Mouse (Mus musculus): Measurements from ENCODE around the gene Mfsd6l.
A peak's percentile ranks its signal among the peaks of the same experiment; 100 is the strongest.

The Mfsd6l gene

DNA sequence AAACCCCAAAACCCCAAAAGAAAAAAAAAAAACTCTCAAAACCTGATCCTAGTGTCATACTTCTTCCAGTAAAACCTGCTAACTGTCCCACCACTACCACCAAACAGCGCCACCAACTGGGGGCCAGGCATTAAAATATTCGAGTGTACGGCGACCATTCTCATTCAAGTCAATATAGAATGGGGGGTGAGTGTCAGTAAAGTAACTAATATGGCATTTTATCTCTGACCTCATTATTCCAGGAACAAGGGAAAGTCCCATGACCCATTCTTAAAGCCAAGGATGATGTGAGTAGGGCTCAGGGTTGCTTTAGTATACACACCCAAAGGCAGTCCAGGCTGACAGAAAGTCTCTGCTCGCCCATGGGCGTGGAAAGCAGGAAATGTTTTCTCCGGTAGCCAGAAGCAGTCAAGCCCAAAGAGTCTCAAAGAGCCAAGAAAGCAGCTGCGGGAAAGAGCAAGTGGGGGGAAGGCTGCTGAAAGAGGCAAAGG is 2.0 kb upstream of the Mfsd6l start:
- DNase-seq (ENCODE audit: low spot score) = no peak

DNA sequence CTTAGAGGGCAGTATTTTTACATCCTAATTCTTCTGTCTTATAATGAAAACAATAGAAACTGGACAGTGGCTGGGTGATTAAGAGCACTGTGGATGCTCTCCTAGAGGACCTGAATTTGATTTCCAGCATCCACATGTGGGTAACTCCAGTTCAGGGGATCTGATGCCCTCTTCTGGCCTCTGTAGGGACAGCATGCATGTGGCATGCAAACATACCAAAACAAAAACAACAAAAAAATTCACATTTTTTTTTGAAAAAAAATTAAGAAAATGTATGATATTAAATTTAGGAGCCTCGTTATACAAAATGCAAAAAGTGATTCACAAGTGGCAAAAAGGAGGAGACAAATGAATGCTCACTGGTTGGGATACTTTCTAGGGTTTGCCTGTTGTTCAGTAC is 3.6 kb downstream of the Mfsd6l start:
- DNase-seq (ENCODE audit: low spot score) = no peak

DNA sequence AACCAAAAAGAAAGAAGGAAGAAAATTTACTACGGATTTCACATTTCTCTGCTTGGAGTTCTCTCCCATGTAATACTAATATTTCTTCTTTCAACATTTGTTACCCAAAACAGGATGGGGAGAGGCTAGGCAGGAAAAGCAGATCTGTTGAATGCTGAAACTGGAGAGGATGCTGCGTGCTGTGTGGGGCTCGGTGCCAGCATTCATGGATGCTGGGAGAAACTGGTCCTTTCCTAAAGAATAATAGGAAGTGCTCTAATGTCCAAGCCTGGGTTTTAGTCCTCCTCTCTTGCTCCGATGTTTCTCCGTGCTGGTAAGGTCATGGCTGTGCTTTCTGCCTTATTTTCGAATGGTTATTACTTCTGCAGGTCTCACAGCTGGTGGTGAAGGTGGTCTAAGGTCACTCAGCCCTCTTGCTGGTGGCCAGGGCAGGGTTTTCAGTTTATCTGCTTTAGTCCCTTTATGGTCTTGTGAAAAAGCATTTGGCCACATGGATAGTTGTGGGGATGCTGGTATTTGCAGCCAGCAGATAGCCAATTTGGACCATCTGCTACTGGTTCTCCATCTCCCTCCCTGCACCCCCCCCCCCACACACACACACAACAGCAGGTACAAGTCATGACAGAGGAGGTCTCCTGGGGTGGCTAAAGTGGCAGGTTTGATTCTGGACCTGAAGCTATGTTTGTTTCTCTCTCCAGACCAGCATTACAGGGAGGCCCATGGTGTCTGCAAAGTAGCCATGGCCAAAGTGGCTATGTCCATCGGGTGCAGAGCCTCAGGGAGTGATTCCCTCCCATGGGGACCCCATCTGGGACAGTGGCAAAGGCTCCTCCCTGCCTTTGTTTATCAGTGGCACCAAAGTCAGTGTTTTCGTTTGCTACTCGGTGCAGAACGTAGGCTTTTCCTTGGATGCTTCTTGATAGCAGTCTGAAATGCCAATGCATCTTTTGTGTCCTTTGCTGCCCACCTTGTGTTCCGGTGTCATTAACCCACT is 6.3 kb downstream of the Mfsd6l start:
- DNase-seq (ENCODE audit: low spot score) = no peak

DNA sequence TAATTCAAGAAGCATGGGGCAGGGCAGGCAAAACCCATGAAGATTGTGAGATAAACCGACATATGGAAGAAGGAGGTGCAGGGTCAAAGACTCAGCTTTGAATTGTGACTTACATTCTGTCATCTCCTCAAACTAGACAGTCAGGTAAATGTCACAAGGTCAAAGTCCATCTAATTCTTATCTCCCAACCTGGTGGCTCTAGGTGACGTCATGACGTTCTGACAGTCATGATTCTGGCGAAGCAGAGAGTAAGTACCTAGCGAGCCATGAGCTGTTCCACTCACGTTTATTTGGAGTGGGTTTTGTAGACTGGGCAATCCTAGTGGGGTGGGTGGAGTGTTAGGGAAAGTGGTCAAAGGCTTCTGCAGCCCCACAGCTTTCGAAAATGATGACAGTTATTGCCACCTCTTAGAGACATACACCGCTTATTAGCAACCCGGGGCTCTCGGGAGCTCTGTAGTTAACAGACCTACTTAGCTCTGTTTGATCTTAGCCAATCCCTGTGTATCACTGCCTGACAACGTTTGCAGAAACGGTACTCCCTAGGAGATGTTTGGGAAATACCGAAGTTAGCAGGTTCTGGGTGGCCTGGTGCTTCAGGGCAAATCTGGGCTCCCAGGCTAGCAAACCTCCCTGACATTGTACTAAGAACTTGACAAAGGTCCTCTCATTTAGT is 8.5 kb downstream of the Mfsd6l start:
- DNase-seq (ENCODE audit: low spot score) = no peak

DNA sequence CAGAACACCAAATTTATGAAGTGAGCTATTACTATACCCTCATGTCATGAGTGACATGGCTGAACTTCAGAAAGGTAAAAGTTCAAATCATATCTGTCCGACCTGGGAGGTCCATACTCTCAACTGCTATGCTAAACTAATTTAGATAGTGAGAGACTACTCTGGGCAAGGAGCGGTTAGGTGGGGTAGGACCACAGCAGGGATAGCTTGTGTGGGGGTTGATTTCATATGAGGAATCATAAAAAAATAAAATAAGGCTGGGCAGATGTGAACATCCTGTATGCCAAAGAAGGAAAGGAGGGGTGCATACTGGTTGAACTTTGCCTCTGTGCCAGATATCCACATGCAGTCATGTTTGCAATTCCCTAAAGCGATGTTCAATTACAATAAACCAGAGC is 9.0 kb downstream of the Mfsd6l start:
- no peak for DNase-seq (ENCODE audit: low spot score)

DNA sequence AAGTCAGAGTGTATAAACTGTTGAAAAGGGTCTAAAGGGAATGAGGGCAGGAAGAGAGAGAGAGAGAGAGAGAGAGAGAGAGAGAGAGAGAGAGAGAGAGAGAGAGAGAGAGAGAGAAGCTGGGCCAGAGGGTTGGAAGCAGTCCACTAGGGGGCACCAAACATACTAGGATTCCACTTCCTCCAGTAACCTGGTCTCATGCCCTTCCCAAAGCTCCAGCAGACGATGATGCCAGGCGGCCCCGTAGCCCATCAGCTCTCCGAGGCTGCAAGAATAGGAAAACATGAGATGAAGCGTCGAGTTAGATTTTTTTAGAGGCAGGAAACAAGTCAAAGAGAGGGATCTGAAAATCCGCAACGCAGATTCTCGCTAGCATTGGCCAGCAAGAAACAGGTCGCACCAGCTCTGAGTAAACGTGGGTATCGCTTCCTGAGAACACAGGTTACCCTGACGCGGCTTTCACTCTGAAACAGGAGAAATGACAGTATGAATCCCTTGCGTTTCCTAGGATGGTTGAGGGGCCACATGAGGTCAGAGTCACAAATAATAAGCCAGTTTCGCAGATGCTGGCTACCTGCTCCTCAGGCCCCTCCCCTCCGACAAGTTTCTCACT is 10.6 kb downstream of the Mfsd6l start:
- DNase-seq (ENCODE audit: low spot score) = peak; percentile 83

DNA sequence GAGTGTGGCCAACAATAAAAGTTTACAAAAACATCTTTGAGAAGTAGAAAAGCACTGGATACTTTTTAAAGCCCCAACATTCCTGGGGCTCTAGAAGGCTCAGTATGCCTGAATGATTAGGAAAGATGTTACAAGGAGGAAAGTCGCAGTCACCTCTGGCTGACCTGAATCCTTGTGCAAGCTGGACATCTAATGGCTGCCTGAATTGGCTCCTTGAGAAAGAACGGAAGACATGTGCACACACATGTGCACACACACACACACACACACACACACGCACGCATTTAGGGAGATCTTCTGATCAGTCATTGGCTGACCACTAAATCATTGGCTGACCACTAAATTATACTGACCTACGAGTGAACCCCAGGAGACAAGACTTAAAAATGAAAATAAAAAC is 14.9 kb downstream of the Mfsd6l start:
- no peak for DNase-seq (ENCODE audit: low spot score)

DNA sequence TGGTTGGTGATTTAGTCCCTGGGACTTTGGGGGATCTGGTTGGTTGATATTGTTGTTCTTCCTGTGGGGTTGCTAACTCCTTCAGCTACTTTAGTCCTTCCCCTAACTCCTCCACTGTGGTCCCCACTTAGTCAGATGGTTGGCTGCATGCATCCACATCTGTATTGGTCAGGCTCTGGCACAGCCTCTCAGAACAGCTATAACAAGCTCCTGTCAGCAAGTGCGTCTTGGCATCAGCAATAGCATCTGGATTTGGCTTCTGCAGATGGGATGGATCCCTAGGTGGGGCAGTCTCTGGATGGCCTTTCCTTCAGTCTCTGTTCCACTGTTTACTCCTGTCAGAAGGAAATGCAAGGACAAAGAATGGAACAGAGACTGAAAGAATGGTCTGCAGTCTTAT is 21.1 kb downstream of the Mfsd6l start:
- no peak for DNase-seq (ENCODE audit: low spot score)

DNA sequence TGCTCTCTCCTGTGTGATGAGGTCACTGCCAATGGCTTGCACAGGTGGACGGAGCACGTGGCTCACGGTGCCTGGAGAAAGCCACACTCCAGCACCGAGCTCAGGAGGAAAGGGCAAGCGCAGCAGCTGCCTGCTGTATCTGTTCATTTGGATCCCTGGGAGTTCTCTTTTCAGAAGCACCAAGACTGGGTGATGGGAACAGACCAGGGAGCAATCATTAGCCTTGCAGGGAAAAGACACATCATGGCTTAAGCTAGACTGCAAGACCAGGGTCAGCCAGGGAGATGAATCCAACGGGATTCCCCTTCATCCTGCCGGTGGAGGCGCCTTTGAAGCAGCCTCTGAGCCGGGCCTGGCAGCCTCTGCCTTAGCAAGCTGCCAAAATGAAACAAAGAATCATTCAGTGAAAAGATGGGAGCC is 23.5 kb downstream of the Mfsd6l start:
- DNase-seq (ENCODE audit: low spot score) = peak; percentile 11

DNA sequence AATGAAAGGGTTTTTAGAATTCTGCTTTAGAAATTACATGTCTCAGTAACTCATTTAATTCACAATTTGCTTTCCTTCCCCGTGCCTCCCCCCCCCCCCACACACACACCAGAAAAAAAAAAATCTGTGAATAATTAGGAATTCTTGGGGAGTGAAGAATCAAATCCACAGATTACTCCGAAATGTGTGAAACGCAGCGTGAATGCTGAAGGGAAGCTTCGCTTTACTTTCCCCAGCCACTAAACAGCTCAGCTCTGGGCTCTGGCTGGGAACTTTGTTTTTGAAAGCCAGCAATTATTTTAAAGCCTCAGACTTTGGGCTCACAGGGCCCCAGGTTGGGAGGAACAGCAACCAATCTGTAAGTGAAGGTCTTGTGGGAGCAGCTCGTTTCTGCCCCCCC is 24.6 kb downstream of the Mfsd6l start:
- DNase-seq (ENCODE audit: low spot score) = no peak

DNA sequence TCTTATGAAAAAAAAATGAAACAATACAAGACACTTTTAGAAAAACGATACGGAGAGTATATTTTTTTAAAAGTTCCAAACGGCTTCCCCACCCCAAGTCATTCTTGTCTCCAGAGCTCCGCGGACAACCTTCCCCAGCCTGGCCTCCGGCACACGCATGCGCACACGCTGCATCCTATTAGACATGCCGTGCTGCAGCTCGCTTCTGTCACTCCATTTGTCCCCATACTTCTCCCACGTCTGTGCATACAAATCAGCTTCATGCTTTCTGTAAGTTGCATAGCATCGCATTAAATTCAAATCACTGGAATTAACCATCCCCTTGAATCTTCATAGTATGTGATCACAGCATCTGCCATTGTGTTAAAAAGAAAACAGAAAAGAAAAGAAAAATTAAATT is 27.2 kb downstream of the Mfsd6l start:
- peak; percentile 36 for DNase-seq (ENCODE audit: low spot score)

DNA sequence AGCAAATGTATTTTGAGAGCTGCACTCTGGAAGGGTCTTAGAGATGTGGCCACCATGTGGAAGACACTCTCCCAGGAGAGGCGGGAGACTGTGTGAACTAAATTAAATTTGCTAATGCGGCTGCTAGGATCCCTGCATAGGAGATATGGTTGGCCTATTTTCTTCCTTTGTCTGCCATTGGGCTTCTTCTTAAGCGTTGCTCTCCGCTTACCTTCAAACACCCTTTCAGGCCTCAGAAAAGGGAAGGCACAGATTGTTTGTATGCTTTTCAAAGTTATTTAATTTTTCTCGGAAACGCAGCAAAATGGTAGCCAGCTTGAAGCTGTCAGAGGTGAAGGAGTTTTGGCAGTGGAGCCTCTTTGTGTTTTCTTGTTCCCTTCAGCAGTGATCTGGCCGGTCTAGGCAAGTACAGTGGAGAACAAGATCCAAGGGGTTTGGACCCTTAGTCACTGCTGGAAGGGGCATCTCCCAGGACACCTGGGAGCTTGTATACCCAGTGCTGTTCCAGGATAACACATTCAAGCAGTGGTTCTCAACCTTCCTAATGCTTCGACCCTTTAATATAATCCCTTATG is 28.0 kb downstream of the Mfsd6l start:
- DNase-seq (ENCODE audit: low spot score) = no peak

DNA sequence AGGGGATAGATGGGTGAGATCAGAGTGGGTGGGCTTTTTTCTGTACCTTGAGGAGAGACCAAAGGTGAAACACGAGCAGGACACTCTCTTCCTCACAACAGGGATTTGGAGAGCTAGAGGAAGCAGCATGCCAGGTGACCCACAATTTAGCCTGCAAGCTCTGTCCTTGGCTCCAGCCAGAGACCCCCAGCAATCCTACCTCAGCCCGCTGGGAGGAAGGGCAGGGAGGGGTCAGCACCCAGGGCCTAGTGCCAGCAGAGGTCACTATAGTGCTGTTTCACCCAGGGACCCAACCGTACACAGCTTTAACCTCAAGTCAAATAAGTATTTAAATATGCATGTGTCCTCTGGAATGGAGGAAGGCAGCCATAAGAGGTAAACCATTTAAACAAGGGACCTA is 29.9 kb downstream of the Mfsd6l start:
- DNase-seq (ENCODE audit: low spot score) = peak; percentile 10

DNA sequence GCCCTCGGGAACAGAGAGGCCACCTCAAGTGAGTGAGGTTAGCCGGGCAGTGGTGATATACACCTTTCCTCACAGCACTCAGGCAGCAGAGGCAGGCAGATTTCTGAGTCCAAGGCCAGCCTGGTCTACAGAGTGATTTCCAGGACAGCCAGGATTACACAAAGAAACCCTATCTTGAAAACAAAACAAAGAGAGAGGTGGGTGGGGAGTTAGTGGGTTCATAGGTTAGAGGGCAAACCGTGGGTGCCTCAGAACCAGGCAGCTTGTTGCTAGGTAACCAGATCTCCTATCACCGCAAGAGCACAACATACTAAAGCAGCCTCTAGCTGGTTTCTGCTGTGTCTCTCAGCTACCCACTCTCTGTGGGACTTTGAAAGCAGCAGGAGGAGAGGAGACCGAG is 30.7 kb downstream of the Mfsd6l start, which contains the start of gene Ccdc42:
Ccdc42 (plus strand) TSS at position 301 of the 400 bp plus-strand sequence.
- DNase-seq (ENCODE audit: low spot score) = no peak

DNA sequence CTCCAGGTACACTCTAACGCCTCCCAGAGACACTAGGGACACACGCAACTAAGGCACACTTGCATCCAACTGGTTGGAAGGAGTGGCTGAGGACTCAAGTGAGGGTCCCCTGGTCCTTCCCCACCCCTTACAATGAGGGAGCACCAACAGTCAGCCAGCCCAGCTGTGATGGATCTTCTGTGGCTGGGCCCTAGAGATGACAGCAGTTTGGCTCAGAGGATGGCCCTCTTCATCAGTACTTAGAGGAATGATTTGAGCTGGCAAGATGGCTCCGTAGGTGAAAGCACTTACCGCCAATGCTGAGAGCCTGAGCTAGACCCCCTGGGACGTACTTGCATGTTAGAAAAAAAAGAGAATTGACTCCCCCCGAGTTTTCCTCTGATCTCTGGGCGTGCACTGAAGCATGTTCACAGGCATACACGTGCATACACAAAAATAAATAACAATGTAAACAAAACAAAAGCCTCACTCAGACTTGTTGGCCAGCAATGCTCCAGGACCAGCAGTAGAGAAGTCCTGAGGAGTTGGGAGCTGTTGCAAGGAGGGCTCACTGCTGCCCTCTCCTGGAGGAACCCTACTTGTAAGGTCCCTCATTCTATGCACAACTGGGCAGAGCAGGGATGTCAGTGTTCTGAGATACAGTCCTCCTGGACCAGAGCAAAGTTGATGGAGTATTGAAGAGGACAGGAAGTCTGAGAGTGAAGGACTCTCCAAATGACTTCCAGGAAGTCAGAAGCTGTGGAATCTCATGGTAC is 33.2 kb downstream of the Mfsd6l start:
- DNase-seq (ENCODE audit: low spot score) = peak; percentile 74

DNA sequence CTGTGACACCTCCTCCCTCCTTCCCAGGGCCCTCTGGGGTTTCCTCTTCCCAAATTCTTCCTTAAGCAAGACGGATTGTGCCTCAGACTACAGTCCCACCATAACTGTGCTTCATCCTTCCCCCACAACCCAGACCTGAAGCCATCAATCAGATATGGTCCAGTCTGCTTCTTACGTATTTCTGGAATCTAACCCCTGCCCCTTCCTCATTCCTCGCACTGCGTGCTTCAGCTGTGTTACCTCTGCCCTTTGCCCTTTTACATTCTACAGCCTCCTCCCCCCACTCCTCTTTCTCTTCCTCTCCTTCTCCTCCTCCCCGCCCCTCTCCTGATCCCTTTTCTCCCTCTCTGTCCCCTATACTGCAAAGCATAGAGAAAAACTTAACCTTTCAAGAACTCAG is 35.7 kb downstream of the Mfsd6l start:
- no peak for DNase-seq (ENCODE audit: low spot score)

DNA sequence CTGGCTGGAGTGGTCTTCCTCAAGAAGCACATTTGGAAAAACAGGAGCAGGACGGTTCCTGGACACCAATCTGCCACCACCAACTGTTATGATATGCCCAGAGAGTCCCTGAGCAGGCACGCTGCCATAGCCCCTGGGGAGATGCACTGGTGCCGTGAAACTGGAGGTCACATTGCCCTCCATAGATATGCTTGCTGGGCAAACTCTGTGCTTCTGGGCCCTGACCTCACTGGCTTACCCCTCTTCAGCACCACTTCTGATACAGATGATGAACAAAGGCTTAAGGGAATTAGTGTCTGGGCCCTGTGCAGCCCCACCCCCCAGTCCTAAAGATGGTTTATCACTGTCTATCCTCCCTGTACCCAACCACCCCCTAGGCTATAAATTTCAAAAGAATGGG is 37.3 kb downstream of the Mfsd6l start:
- no peak for DNase-seq (ENCODE audit: low spot score)

DNA sequence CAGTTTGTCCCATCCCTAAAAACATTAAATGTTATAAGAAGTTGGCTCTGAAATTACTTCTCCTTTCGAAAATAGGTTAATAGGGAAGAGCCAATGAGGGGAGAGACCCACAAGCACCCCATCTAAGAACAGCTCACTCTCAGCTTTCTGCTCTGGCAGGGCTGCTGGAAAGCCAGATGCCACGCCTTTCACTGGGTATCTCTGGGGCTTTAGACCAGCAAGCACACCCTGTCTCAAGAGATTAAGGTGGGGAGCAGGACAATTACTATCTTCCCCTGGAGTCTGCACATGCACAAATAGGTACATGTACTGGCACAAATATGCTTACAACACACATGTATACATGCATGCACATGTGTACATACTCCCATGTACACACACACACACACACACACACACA is 41.9 kb downstream of the Mfsd6l start:
- no peak for DNase-seq (ENCODE audit: low spot score)

DNA sequence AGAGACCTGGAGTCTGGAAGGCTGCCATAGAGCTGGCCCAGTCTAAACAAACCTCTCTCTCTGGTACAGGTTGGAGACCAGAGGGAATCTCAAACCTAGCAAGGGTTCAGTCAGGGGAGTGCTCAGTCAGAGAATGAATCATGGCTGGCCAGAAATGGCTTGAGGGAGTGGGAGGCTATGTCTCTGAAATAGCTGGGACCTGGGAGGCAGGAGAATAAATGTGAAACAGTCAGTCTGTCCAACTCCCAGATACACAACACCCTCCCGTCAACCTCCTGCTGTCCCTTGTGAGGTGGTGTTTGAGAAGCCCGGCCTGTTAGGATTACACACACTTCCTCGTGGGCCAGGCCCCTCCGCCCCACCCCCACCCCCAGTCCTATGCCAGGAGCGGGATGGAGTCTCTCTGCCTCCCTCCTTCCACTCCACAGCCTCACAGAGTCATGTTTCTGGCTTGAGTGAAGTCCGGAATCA is 44.6 kb downstream of the Mfsd6l start:
- DNase-seq (ENCODE audit: low spot score) = no peak

DNA sequence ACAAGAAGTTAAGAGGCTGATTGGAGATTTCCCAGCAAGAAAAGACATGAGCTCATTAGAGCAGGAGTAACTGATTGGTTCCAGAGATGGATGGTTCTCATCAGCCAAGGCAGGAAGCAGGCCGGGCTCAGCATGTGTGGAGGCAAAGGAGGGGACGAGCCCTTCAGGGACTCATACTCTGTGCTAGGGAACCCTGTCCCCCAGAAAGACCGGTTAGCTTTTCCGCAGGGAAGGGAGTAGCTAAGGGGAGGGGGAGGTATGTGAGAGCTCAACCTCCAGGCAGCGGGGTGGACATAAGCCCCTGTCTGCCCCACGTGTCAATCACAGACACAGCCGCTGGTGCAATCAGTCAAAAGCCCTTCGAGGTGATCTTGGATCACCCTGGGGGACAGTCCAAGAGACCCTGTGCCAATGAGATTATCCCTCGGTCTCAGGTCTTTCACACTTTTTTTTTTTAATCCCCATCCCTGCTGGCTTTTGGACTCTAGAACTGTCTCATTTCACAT is 45.6 kb downstream of the Mfsd6l start:
- DNase-seq (ENCODE audit: low spot score) = peak; percentile 54

Measured in MN1 (cell line).